Mouse (Mus musculus) gastrocnemius, adult 8-10 months (tissue): ENCODE data around the gene Slc47a1. TPM values are rescaled to one million over a fixed set of nuclear protein-coding genes. Genes with fewer than 3 reads are reported as not detected.
"Not testable (repeated sequence)": the region's sequence is repeated elsewhere in the genome, so short reads cannot be mapped to it uniquely, and the experiment has no call there.

Experiments used
- DNase-seq, 2 experiments: peaks; one replicate each; pipeline ENCODE4 v3.0.0; 2022; ENCODE audit warnings: low spot score in 2 of 2
- total RNA-seq, 4 experiments: library from RNA; stranded (reverse); gene quantifications; 2 replicates each; pipeline ENCODE4 v1.2.4; 2022

Slc47a1 gene
- total RNA-seq: 10 to 100 TPM; 13.9 to 19.3 (median 16.7) TPM

- peak; percentile 27 to 31 for DNase-seq
These were observed at the start of gene Slc47a1 for GRCm38 (mm10) chr11:61377881-61378613. TSS of gene Slc47a1 (minus strand) at chr11:61378345.

- no peak for DNase-seq
These were observed 41.1 kb upstream of the Slc47a1 start for GRCm38 (mm10) chr11:61419253-61419652.

- peak; percentile 52 to 71 for DNase-seq
These were observed 39.9 kb upstream of the Slc47a1 start for GRCm38 (mm10) chr11:61417945-61418551.

- DNase-seq: not testable (repeated sequence)
These were observed 38.4 kb upstream of the Slc47a1 start for GRCm38 (mm10) chr11:61416540-61416939.

- DNase-seq: no peak
These were observed 37.3 kb upstream of the Slc47a1 start for GRCm38 (mm10) chr11:61415444-61415843.

- DNase-seq: no peak
These were observed 36.4 kb upstream of the Slc47a1 start for GRCm38 (mm10) chr11:61414560-61414959.

GRCm38 (mm10) chr11:61413411-61413810 lies 35.3 kb upstream of the Slc47a1 start:
- no peak for DNase-seq

GRCm38 (mm10) chr11:61411809-61412208 lies 33.7 kb upstream of the Slc47a1 start:
- DNase-seq: no peak

GRCm38 (mm10) chr11:61411221-61411620 lies 33.1 kb upstream of the Slc47a1 start:
- no peak for DNase-seq

- peak; percentile 75 to 80 for DNase-seq
These were observed 32.0 kb upstream of the Slc47a1 start for GRCm38 (mm10) chr11:61410129-61410528.

GRCm38 (mm10) chr11:61409051-61409450 lies 30.9 kb upstream of the Slc47a1 start:
- no peak for DNase-seq

- peak; percentile 65 to 76 for DNase-seq
These were observed 30.3 kb upstream of the Slc47a1 start for GRCm38 (mm10) chr11:61408184-61409027.

- peak; percentile 84 to 88 for DNase-seq
These were observed 29.6 kb upstream of the Slc47a1 start for GRCm38 (mm10) chr11:61407638-61408183.

- DNase-seq: no peak
These were observed 23.6 kb upstream of the Slc47a1 start for GRCm38 (mm10) chr11:61401794-61402193.

- peak; percentile 50 to 65 for DNase-seq
These were observed 22.7 kb upstream of the Slc47a1 start for GRCm38 (mm10) chr11:61400681-61401346.

- not testable (repeated sequence) for DNase-seq
These were observed 19.4 kb upstream of the Slc47a1 start for GRCm38 (mm10) chr11:61397423-61398043.

- DNase-seq: no peak
These were observed 10.8 kb upstream of the Slc47a1 start for GRCm38 (mm10) chr11:61388936-61389335.

- no peak for DNase-seq
These were observed 9.9 kb upstream of the Slc47a1 start for GRCm38 (mm10) chr11:61388012-61388411.

GRCm38 (mm10) chr11:61387233-61387632 lies 9.1 kb upstream of the Slc47a1 start:
- no peak for DNase-seq

- DNase-seq: no peak
These were observed 7.6 kb upstream of the Slc47a1 start for GRCm38 (mm10) chr11:61385725-61386124.

- DNase-seq: no peak
These were observed 3.1 kb upstream of the Slc47a1 start for GRCm38 (mm10) chr11:61381272-61381671.
